Mouse (Mus musculus) ovary, postnatal 14 days (tissue): Measurements from ENCODE around the gene Tmem14c.
"Not testable (repeated sequence)": the region's sequence is repeated elsewhere in the genome, so short reads cannot be mapped to it uniquely, and the experiment has no call there.

Experiments used
- DNase-seq: peaks from one replicate; pipeline ENCODE4 v3.0.0; 2022; ENCODE audit warnings: low spot score

The Tmem14c gene

GRCm38 (mm10) chr13:41015829-41016634 lies at the start of gene Tmem14c:
Gene Tmem14c, plus strand, starts transcription at chr13:41016292.
- DNase-seq, result peak; percentile 85

- DNase-seq, result no peak
These were observed 48.5 kb upstream of the Tmem14c start for GRCm38 (mm10) chr13:40967609-40968008.

- DNase-seq, result no peak
These were observed 47.5 kb upstream of the Tmem14c start for GRCm38 (mm10) chr13:40968564-40968963.

GRCm38 (mm10) chr13:40969761-40970390 lies 46.2 kb upstream of the Tmem14c start:
- DNase-seq, result no peak

GRCm38 (mm10) chr13:40971261-40971660 lies 44.8 kb upstream of the Tmem14c start:
- no peak for DNase-seq

- no peak for DNase-seq
These were observed 44.3 kb upstream of the Tmem14c start for GRCm38 (mm10) chr13:40971831-40972230.

- no peak for DNase-seq
These were observed 43.1 kb upstream of the Tmem14c start for GRCm38 (mm10) chr13:40972976-40973375.

GRCm38 (mm10) chr13:40977609-40978008 lies 38.5 kb upstream of the Tmem14c start:
- DNase-seq, result peak; percentile 43

GRCm38 (mm10) chr13:40978652-40979051 lies 37.4 kb upstream of the Tmem14c start:
- DNase-seq, result no peak

GRCm38 (mm10) chr13:40979321-40979720 lies 36.8 kb upstream of the Tmem14c start:
- no peak for DNase-seq

GRCm38 (mm10) chr13:40982759-40983158 lies 33.3 kb upstream of the Tmem14c start:
- DNase-seq, result no peak

- no peak for DNase-seq
These were observed 30.0 kb upstream of the Tmem14c start for GRCm38 (mm10) chr13:40986081-40986480.

GRCm38 (mm10) chr13:40987608-40988303 lies 28.3 kb upstream of the Tmem14c start:
- not testable (repeated sequence) for DNase-seq

GRCm38 (mm10) chr13:40988418-40988817 lies 27.7 kb upstream of the Tmem14c start:
- no peak for DNase-seq

GRCm38 (mm10) chr13:40994487-40995263 lies 21.4 kb upstream of the Tmem14c start:
- no peak for DNase-seq

- DNase-seq, result not testable (repeated sequence)
These were observed 17.6 kb upstream of the Tmem14c start for GRCm38 (mm10) chr13:40998537-40998936.

GRCm38 (mm10) chr13:41000140-41000925 lies 15.8 kb upstream of the Tmem14c start:
- DNase-seq, result peak; percentile 37

GRCm38 (mm10) chr13:41000926-41001639 lies 15.0 kb upstream of the Tmem14c start, which contains the start of gene Pak1ip1:
Gene Pak1ip1, plus strand, starts transcription at chr13:41001023.
- DNase-seq, result peak; percentile 90

- no peak for DNase-seq
These were observed 14.1 kb upstream of the Tmem14c start for GRCm38 (mm10) chr13:41002001-41002400.

GRCm38 (mm10) chr13:41006244-41006643 lies 9.8 kb upstream of the Tmem14c start:
- no peak for DNase-seq
